Mouse (Mus musculus) urinary bladder, postnatal 4 days (tissue): ENCODE results near the gene Timm8b.

Experiments
- DNase-seq, 2 experiments: peaks; one replicate each; pipeline ENCODE4 v3.0.0; 2021 to 2022; ENCODE audit warnings: low spot score in 2 of 2

Timm8b gene

GRCm38 (mm10) chr9:50603189-50603997 is at the start of gene Timm8b, which contains the start of gene Sdhd:
TSS of gene Timm8b (plus strand) at chr9:50603910.
TSS of gene Sdhd (minus strand) at chr9:50603812.
- peak; percentile 90 to 92 for DNase-seq

GRCm38 (mm10) chr9:50554241-50555093 is 49.2 kb upstream of the Timm8b start, which contains the start of gene Il18:
TSS of gene Il18 (plus strand) at chr9:50554827.
- DNase-seq: no peak

- DNase-seq: no peak
Observed at GRCm38 (mm10) chr9:50555094-50555446, 48.6 kb upstream of the Timm8b start, which contains the start of gene Bco2. TSS of gene Bco2 (minus strand) at chr9:50555181.

GRCm38 (mm10) chr9:50561145-50561917 is 42.4 kb upstream of the Timm8b start, which contains the start of gene Tex12:
TSS of gene Tex12 (minus strand) at chr9:50561325.
- DNase-seq: no peak

- DNase-seq: no peak
Observed at GRCm38 (mm10) chr9:50561918-50562360, 41.8 kb upstream of the Timm8b start.

- DNase-seq: no peak
Observed at GRCm38 (mm10) chr9:50565173-50565572, 38.5 kb upstream of the Timm8b start.

GRCm38 (mm10) chr9:50565940-50566339 is 37.8 kb upstream of the Timm8b start:
- no peak for DNase-seq

GRCm38 (mm10) chr9:50567372-50567771 is 36.3 kb upstream of the Timm8b start:
- DNase-seq: no peak

- no peak for DNase-seq
Observed at GRCm38 (mm10) chr9:50567881-50568280, 35.8 kb upstream of the Timm8b start.

- no peak for DNase-seq
Observed at GRCm38 (mm10) chr9:50569599-50570525, 33.8 kb upstream of the Timm8b start.

- DNase-seq: no peak
Observed at GRCm38 (mm10) chr9:50580370-50580769, 23.3 kb upstream of the Timm8b start.

GRCm38 (mm10) chr9:50585145-50585818 is 18.4 kb upstream of the Timm8b start:
- DNase-seq: no peak

- DNase-seq: no peak
Observed at GRCm38 (mm10) chr9:50586955-50587354, 16.8 kb upstream of the Timm8b start.

- no peak for DNase-seq
Observed at GRCm38 (mm10) chr9:50590856-50591518, 12.7 kb upstream of the Timm8b start.

- no peak for DNase-seq
Observed at GRCm38 (mm10) chr9:50592955-50593354, 10.8 kb upstream of the Timm8b start.

- no peak for DNase-seq
Observed at GRCm38 (mm10) chr9:50593544-50593943, 10.2 kb upstream of the Timm8b start.

- DNase-seq: no peak
Observed at GRCm38 (mm10) chr9:50594794-50595417, 8.8 kb upstream of the Timm8b start.

GRCm38 (mm10) chr9:50596973-50597372 is 6.7 kb upstream of the Timm8b start:
- no peak for DNase-seq

- DNase-seq: no peak
Observed at GRCm38 (mm10) chr9:50601536-50601935, 2.2 kb upstream of the Timm8b start.
